Mouse (Mus musculus): ENCODE measurements around the gene Apba2. TPM values are rescaled to one million over a fixed set of nuclear protein-coding genes. Genes with fewer than 3 reads are reported as not detected.

Gene Apba2
- polyA plus RNA-seq, 1 experiment from 2014 or later = 0.20 TPM

DNA sequence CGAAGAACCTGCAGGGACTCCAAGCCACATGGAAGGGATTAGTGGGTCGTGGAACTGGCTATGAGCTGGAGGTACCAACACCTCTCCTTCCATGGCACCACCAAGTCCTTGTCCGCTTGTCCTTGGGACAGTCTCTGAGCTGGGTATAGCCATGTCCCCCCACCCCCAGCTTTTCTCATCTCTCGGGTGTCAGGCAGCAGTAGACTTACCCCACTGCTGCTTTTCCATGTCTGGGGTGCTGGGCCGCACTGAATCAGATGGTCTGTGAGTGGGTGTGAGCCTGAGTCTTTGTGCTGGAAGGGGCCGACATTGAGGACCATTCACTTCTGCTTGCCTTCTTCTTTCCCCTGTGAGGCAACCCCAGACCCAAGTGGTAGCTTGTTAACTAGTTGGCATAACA, 2.1 kb downstream of the Apba2 start:
- no peaks in the 10 kb centered on the region for H3K4me1 ChIP-seq (ENCODE audit: control insufficient read depth, low read depth, low read length)
- no peaks in the 10 kb centered on the region for H3K36me3 ChIP-seq (ENCODE audit: control insufficient read depth, insufficient read depth)
- no peak overlapping the region for H3K27ac ChIP-seq (ENCODE audit: low read length)
- H3K4me2 ChIP-seq (ENCODE audit: low read depth, low read length) = no peak overlapping the region
- no peaks in the 10 kb centered on the region for H3K9me3 ChIP-seq (replicated peaks; ENCODE audit: control insufficient read depth, low read length)
- WGBS (ENCODE audit: insufficient replicate concordance) = 64% methylated on average over 6 of the region's 6 CpGs
- no peak overlapping the region for H3K4me3 ChIP-seq (ENCODE audit: low read depth, low read length)
- H3K9ac ChIP-seq (ENCODE audit: low read depth, low read length) = no peak overlapping the region
- peaks cover 29% of the 10 kb centered on the region for H3K27me3 ChIP-seq (ENCODE audit: control insufficient read depth, insufficient read depth, low read depth, low read length)
- no peak for ATAC-seq (ENCODE audit: low read depth)

DNA sequence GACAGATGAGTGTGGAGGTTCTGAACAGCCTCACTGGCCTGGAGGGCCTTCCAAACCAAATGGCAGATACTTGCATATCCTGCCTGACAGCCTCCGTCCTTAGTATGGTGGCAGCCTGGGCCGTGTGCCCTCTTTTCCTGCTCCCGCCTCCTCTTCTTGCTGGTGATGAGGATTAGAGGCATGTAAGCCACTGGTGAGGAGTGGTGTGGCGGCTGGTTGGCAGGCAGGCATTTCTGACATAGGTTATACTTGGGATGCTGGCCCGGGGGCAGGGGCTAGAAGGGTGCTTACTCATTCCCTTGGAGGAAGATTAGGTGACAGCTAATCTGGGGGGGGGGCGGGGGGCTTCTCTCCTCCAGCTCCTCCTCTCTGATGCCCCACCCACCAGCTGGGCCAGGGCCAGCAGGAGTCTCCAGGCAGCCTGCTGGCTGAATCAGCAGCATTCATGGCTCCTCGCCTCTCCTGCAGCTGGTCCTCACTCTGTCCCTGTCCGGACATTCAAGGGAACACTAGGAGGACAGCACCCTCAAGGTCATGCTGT, 3.3 kb downstream of the Apba2 start:
- Histone ChIP-seq H3K4me2 (ENCODE audit: low read depth, low read length) (no peak overlapping the region), H3K27me3 (ENCODE audit: control insufficient read depth, insufficient read depth, low read depth, low read length) (peaks cover 29% of the 10 kb centered on the region), H3K4me1 (ENCODE audit: control insufficient read depth, low read depth, low read length) (no peaks in the 10 kb centered on the region), H3K36me3 (ENCODE audit: control insufficient read depth, insufficient read depth) (no peaks in the 10 kb centered on the region), H3K4me3 (ENCODE audit: low read depth, low read length) (no peak overlapping the region), H3K27ac (ENCODE audit: low read length) (no peak overlapping the region), H3K9ac (ENCODE audit: low read depth, low read length) (no peak overlapping the region), H3K9me3 (replicated peaks; ENCODE audit: control insufficient read depth, low read length) (no peaks in the 10 kb centered on the region)
- ATAC-seq (ENCODE audit: low read depth) = no peak
- WGBS (ENCODE audit: insufficient replicate concordance) = 26% methylated on average over 8 of the region's 8 CpGs

DNA sequence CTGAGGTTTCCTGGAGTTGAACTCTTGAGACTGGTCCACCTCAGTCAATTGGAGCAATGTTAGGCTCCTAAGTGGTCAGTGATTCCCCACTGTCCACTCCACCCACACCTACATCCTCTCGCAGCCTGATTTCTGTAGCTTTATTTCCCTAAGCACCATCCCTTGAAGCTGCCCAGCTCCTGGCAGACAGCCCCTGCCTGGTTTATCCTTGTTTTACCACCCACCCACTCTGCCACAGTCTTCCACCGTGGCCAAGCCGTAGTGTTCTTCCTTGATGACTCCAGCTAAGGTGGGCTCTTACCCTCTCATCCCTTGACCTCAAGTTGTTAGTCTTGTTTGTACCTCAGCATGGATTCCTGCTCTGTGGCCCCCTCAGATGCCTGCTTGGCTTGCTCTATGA, 4.1 kb downstream of the Apba2 start:
- no peaks in the 10 kb centered on the region for H3K9me3 ChIP-seq (replicated peaks; ENCODE audit: control insufficient read depth, low read length)
- H3K27me3 ChIP-seq (ENCODE audit: control insufficient read depth, insufficient read depth, low read depth, low read length) = peaks cover 29% of the 10 kb centered on the region
- no peak overlapping the region for H3K9ac ChIP-seq (ENCODE audit: low read depth, low read length)
- no peak overlapping the region for H3K27ac ChIP-seq (ENCODE audit: low read length)
- no peaks in the 10 kb centered on the region for H3K36me3 ChIP-seq (ENCODE audit: control insufficient read depth, insufficient read depth)
- no peak for ATAC-seq (ENCODE audit: low read depth)
- WGBS (ENCODE audit: insufficient replicate concordance) = 63% methylated on average over 3 of the region's 3 CpGs
- no peak overlapping the region for H3K4me3 ChIP-seq (ENCODE audit: low read depth, low read length)
- no peaks in the 10 kb centered on the region for H3K4me1 ChIP-seq (ENCODE audit: control insufficient read depth, low read depth, low read length)
- no peak overlapping the region for H3K4me2 ChIP-seq (ENCODE audit: low read depth, low read length)

DNA sequence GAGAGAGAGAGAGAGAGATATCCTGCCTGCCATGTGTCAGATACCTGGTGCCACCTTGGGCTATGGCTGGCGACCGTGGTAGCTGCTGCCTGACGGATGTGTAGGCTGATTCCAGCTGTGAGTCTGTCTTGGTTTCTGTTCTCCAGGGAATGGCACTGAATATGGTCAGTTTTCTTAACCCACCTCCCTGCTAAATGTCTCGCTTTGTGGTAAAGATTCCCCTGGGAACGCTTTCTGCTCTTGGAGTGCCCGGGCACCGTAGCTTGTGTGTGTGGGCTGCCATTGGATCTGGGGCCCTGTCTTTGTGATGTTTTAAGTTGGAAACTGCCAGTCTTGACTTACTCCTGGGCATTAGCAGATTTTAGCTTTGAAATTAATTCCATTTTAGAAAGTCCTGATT, 7.3 kb downstream of the Apba2 start:
- H3K9me3 ChIP-seq (replicated peaks; ENCODE audit: control insufficient read depth, low read length) = no peaks in the 10 kb centered on the region
- H3K36me3 ChIP-seq (ENCODE audit: control insufficient read depth, insufficient read depth) = no peaks in the 10 kb centered on the region
- H3K27me3 ChIP-seq (ENCODE audit: control insufficient read depth, insufficient read depth, low read depth, low read length) = no peaks in the 10 kb centered on the region; the same call in 1 of the 2 replicates
- WGBS (ENCODE audit: insufficient replicate concordance) = 78% methylated on average over 7 of the region's 7 CpGs
- no peak overlapping the region for H3K27ac ChIP-seq (ENCODE audit: low read length)
- H3K4me1 ChIP-seq (ENCODE audit: control insufficient read depth, low read depth, low read length) = no peaks in the 10 kb centered on the region
- H3K4me3 ChIP-seq (ENCODE audit: low read depth, low read length) = no peak overlapping the region
- no peak for ATAC-seq (ENCODE audit: low read depth)
- H3K4me2 ChIP-seq (ENCODE audit: low read depth, low read length) = no peak overlapping the region
- no peak overlapping the region for H3K9ac ChIP-seq (ENCODE audit: low read depth, low read length)

DNA sequence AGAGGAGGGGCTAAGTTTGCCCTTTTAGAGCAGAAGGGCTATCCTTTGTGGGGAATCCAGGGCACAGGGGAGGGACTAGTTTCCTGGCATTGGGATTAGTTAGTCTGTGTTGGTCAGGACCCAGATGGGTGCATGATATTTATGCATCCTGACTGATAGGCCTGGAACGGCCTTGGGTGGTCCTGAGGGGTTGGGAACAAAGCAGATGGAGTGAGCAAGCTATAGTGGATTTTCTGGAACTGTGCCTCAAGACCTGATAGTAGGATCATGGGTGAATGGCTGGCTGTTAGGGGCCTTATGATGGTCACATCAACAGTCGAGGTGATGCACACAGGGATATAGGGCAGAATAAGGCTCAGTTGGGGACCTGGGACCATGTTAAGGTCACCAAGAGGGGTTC, 8.4 kb downstream of the Apba2 start:
- Histone ChIP-seq H3K4me2 (ENCODE audit: low read depth, low read length) (no peak overlapping the region), H3K36me3 (ENCODE audit: control insufficient read depth, insufficient read depth) (no peaks in the 10 kb centered on the region), H3K9ac (ENCODE audit: low read depth, low read length) (no peak overlapping the region), H3K4me1 (ENCODE audit: control insufficient read depth, low read depth, low read length) (no peaks in the 10 kb centered on the region), H3K27me3 (ENCODE audit: control insufficient read depth, insufficient read depth, low read depth, low read length) (no peaks in the 10 kb centered on the region; the same call in 1 of the 2 replicates), H3K4me3 (ENCODE audit: low read depth, low read length) (no peak overlapping the region), H3K9me3 (replicated peaks; ENCODE audit: control insufficient read depth, low read length) (no peaks in the 10 kb centered on the region), H3K27ac (ENCODE audit: low read length) (no peak overlapping the region)
- WGBS (ENCODE audit: insufficient replicate concordance) = 37% methylated on average over 2 of the region's 2 CpGs
- ATAC-seq (ENCODE audit: low read depth) = no peak

DNA sequence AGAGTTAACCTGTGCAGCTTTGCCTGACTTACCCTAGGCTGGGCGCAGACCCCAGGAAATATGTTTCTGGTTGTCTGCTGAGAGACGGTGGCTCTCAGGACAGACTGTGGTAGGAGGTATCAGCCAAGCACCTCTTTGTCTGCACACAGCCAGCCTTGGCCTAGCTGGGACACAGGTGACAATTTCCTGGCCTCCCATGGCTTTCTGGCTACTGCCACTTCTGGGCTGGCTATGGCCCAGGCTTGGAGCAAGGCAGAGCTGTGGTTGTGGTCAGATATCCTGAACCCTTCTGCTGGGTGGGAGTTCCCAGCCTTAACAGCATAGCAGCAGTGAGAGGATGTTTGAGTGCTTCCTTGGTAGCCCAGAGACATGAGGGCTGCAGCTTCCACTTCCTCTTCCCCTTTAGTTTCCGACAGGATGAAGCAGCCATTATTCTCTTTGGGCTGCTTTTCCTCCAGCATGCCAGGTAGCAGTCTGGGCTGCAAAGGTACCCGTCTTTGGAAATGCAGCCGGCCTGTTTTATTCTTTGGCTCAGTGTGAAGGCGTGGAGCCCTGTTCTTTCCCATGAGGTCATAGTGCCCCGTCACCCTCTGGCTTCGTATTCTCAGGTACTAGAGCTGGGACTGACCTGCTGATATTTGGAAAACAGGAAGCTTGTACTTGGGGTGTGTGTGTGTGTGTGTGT, 9.2 kb downstream of the Apba2 start:
- H3K4me3 ChIP-seq (ENCODE audit: low read depth, low read length) = no peak overlapping the region
- WGBS (ENCODE audit: insufficient replicate concordance) = 49% methylated on average over 8 of the region's 8 CpGs

DNA sequence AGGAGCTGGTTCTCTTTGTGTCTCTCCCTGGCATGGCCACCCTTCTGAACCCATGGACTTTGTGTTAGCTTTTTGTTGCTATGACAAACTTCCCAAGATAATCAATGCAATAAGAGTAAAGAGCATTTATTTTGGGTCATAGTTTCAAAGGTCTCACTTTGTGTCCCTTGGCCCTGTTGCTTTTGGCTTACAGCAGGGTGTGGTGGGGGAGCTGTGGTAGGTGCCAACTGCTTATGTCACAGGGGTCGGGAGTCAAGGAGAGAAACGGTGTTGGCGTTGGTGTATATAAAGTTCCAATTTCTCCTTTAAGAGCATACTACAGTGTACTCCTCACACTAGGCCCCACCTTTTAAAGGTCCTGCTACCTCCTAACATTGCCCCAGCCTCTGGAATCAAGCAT, 12.1 kb downstream of the Apba2 start:
- H3K9me3 ChIP-seq (replicated peaks; ENCODE audit: control insufficient read depth, low read length) = no peaks in the 10 kb centered on the region
- H3K4me1 ChIP-seq (ENCODE audit: control insufficient read depth, low read depth, low read length) = no peaks in the 10 kb centered on the region
- H3K36me3 ChIP-seq (ENCODE audit: control insufficient read depth, insufficient read depth) = no peaks in the 10 kb centered on the region
- 69% methylated on average over 3 of the region's 3 CpGs for WGBS (ENCODE audit: insufficient replicate concordance)
- no peak overlapping the region for H3K4me3 ChIP-seq (ENCODE audit: low read depth, low read length)
- H3K4me2 ChIP-seq (ENCODE audit: low read depth, low read length) = no peak overlapping the region
- ATAC-seq (ENCODE audit: low read depth) = no peak
- no peaks in the 10 kb centered on the region for H3K27me3 ChIP-seq (ENCODE audit: control insufficient read depth, insufficient read depth, low read depth, low read length)
- no peak overlapping the region for H3K9ac ChIP-seq (ENCODE audit: low read depth, low read length)
- no peak overlapping the region for H3K27ac ChIP-seq (ENCODE audit: low read length)

More for the DNA sequence above, 9.2 kb downstream of the Apba2 start:
- Histone ChIP-seq H3K27me3 (ENCODE audit: control insufficient read depth, insufficient read depth, low read depth, low read length) (no peaks in the 10 kb centered on the region), H3K4me1 (ENCODE audit: control insufficient read depth, low read depth, low read length) (no peaks in the 10 kb centered on the region), H3K4me2 (ENCODE audit: low read depth, low read length) (no peak overlapping the region), H3K36me3 (ENCODE audit: control insufficient read depth, insufficient read depth) (no peaks in the 10 kb centered on the region), H3K27ac (ENCODE audit: low read length) (no peak overlapping the region), H3K9me3 (replicated peaks; ENCODE audit: control insufficient read depth, low read length) (no peaks in the 10 kb centered on the region), H3K9ac (ENCODE audit: low read depth, low read length) (no peak overlapping the region)
- ATAC-seq (ENCODE audit: low read depth) = no peak

DNA sequence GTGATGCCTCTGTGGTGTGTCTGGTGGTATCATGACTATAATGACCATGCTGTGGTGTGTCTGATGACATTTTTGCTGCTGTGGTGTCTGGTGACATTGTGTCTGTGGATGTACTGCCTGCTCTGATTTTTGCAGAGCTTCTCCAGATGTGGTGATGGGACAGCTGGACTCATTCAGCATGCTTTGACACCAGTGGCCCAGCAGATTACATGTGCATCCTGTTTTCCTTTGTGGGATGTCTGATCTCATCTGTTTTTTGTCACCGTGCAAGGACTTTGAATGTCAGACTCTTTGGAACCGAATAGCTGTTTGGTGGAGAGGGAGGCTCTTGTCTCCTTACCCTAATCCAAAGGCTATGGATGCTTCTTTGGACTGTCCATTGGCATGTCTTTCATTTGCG, 13.8 kb downstream of the Apba2 start:
- ATAC-seq (ENCODE audit: low read depth) = no peak
- Histone ChIP-seq H3K27me3 (ENCODE audit: control insufficient read depth, insufficient read depth, low read depth, low read length) (no peaks in the 10 kb centered on the region), H3K9me3 (replicated peaks; ENCODE audit: control insufficient read depth, low read length) (no peaks in the 10 kb centered on the region), H3K4me2 (ENCODE audit: low read depth, low read length) (no peak overlapping the region), H3K4me1 (ENCODE audit: control insufficient read depth, low read depth, low read length) (no peaks in the 10 kb centered on the region), H3K36me3 (ENCODE audit: control insufficient read depth, insufficient read depth) (no peaks in the 10 kb centered on the region), H3K9ac (ENCODE audit: low read depth, low read length) (no peak overlapping the region), H3K4me3 (ENCODE audit: low read depth, low read length) (no peak overlapping the region), H3K27ac (ENCODE audit: low read length) (no peak overlapping the region)
- WGBS (ENCODE audit: insufficient replicate concordance) = 63% methylated on average over 3 of the region's 3 CpGs

DNA sequence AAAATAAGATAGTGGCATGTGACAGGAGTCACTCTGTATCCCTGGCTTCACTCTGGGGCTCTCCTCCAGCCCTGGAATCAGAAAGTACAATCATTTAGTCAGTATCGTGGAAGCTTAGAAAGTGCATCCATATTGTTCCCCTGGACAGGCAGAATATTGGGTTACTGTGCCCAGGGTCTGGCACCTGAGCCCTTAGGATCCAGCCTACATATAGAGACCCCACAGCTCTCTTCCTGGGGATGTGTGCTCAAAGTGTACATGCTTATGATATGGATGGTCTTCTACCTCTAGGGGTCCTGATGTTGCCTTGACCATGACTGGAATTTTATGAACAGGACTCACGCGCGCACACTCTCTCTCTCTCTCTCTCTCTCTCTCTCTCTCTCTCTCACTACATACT, 14.4 kb downstream of the Apba2 start:
- Histone ChIP-seq H3K27ac (ENCODE audit: low read length) (no peak overlapping the region), H3K27me3 (ENCODE audit: control insufficient read depth, insufficient read depth, low read depth, low read length) (no peaks in the 10 kb centered on the region), H3K4me2 (ENCODE audit: low read depth, low read length) (no peak overlapping the region), H3K36me3 (ENCODE audit: control insufficient read depth, insufficient read depth) (no peaks in the 10 kb centered on the region), H3K4me1 (ENCODE audit: control insufficient read depth, low read depth, low read length) (no peaks in the 10 kb centered on the region), H3K9ac (ENCODE audit: low read depth, low read length) (no peak overlapping the region), H3K4me3 (ENCODE audit: low read depth, low read length) (no peak overlapping the region), H3K9me3 (replicated peaks; ENCODE audit: control insufficient read depth, low read length) (no peaks in the 10 kb centered on the region)
- WGBS (ENCODE audit: insufficient replicate concordance) = 90% methylated on average over 4 of the region's 4 CpGs
- ATAC-seq (ENCODE audit: low read depth) = no peak

Measured in liver, embryonic 16.5 days (tissue).